Mouse (Mus musculus): Measurements from ENCODE around the gene Fanci. TPM values are rescaled to one million over a fixed set of nuclear protein-coding genes. Genes with fewer than 3 reads are reported as not detected.

Gene Fanci
- total and polyA plus RNA-seq, 2 experiments from 2014 or later: 1.1 to 4.4 TPM

GRCm38 (mm10) chr7:79467951-79468350 lies 76.2 kb downstream of the Fanci start:
- Histone ChIP-seq H3K27ac (ENCODE audit: low read depth, low read length) (no peak overlapping the region), H3K36me3 (ENCODE audit: insufficient read depth, low read length) (no peaks in the 10 kb centered on the region; the same call in 1 of the 2 replicates), H3K4me2 (ENCODE audit: low read depth, low read length, poor library complexity, severe bottlenecking) (peak overlapping the region; percentile 43), H3K4me1 (ENCODE audit: insufficient read depth, low read length) (peaks cover 10% of the 10 kb centered on the region; the same call in 1 of the 2 replicates), H3K9ac (replicated peaks; ENCODE audit: low read length, poor library complexity, severe bottlenecking) (no peak overlapping the region), H3K27me3 (ENCODE audit: insufficient read depth, low read length) (no peaks in the 10 kb centered on the region), H3K9me3 (ENCODE audit: low read length) (no peaks in the 10 kb centered on the region), H3K4me3 (ENCODE audit: low read depth, low read length) (peak overlapping the region; percentile 92)
- ATAC-seq (ENCODE audit: low FRiP score): no peak
- no peak for DNase-seq (ENCODE audit: low spot score)
- TF ChIP-seq CTCF (IDR thresholded peaks at IDR 0.05): no peak
- 17% methylated on average over 5 of the region's 6 CpGs for WGBS

- Histone ChIP-seq H3K9ac (replicated peaks; ENCODE audit: low read length, poor library complexity, severe bottlenecking) (no peak overlapping the region), H3K27me3 (ENCODE audit: insufficient read depth, low read length) (no peaks in the 10 kb centered on the region), H3K4me2 (ENCODE audit: low read depth, low read length, poor library complexity, severe bottlenecking) (no peak overlapping the region), H3K9me3 (ENCODE audit: low read length) (no peaks in the 10 kb centered on the region), H3K36me3 (ENCODE audit: insufficient read depth, low read length) (no peaks in the 10 kb centered on the region), H3K27ac (ENCODE audit: low read depth, low read length) (no peak overlapping the region), H3K4me3 (ENCODE audit: low read depth, low read length) (no peak overlapping the region), H3K4me1 (ENCODE audit: insufficient read depth, low read length) (peaks cover 10% of the 10 kb centered on the region; the same call in 1 of the 2 replicates)
- TF ChIP-seq CTCF (IDR thresholded peaks at IDR 0.05): no peak
- WGBS: 55% methylated on average over 8 of the region's 8 CpGs
- DNase-seq (ENCODE audit: low spot score): no peak
- ATAC-seq (ENCODE audit: low FRiP score): no peak
Measured at GRCm38 (mm10) chr7:79468994-79469393, 77.3 kb downstream of the Fanci start.

- Histone ChIP-seq H3K27ac (ENCODE audit: low read depth, low read length) (no peak overlapping the region), H3K4me2 (ENCODE audit: low read depth, low read length, poor library complexity, severe bottlenecking) (no peak overlapping the region), H3K9me3 (ENCODE audit: low read length) (no peaks in the 10 kb centered on the region), H3K36me3 (ENCODE audit: insufficient read depth, low read length) (no peaks in the 10 kb centered on the region), H3K4me1 (ENCODE audit: insufficient read depth, low read length) (0 out of 2 replicates have a peak, but pooled peaks cover 6% of the 10 kb centered on the region), H3K4me3 (ENCODE audit: low read depth, low read length) (no peak overlapping the region), H3K9ac (replicated peaks; ENCODE audit: low read length, poor library complexity, severe bottlenecking) (no peak overlapping the region), H3K27me3 (ENCODE audit: insufficient read depth, low read length) (no peaks in the 10 kb centered on the region)
- TF ChIP-seq CTCF (IDR thresholded peaks at IDR 0.05): no peak
- ATAC-seq (ENCODE audit: low FRiP score): no peak
- DNase-seq (ENCODE audit: low spot score): no peak
- WGBS: 75% methylated on average over 5 of the region's 5 CpGs
Measured at GRCm38 (mm10) chr7:79469766-79470165, 78.0 kb downstream of the Fanci start.

GRCm38 (mm10) chr7:79470718-79471117 lies 79.0 kb downstream of the Fanci start:
- ATAC-seq (ENCODE audit: low FRiP score) (no peak), DNase-seq (ENCODE audit: low spot score) (no peak)
- Histone ChIP-seq H3K36me3 (ENCODE audit: insufficient read depth, low read length) (no peaks in the 10 kb centered on the region), H3K4me1 (ENCODE audit: insufficient read depth, low read length) (0 out of 2 replicates have a peak, but pooled peaks cover 3% of the 10 kb centered on the region), H3K27me3 (ENCODE audit: insufficient read depth, low read length) (no peaks in the 10 kb centered on the region), H3K4me2 (ENCODE audit: low read depth, low read length, poor library complexity, severe bottlenecking) (no peak overlapping the region), H3K9ac (replicated peaks; ENCODE audit: low read length, poor library complexity, severe bottlenecking) (no peak overlapping the region), H3K4me3 (ENCODE audit: low read depth, low read length) (no peak overlapping the region), H3K9me3 (ENCODE audit: low read length) (no peaks in the 10 kb centered on the region), H3K27ac (ENCODE audit: low read depth, low read length) (no peak overlapping the region)
- no peak for TF ChIP-seq CTCF (IDR thresholded peaks at IDR 0.05)
- WGBS: 60% methylated on average over 3 of the region's 3 CpGs

GRCm38 (mm10) chr7:79471436-79471835 lies 79.7 kb downstream of the Fanci start:
- no peaks in the 10 kb centered on the region for H3K9me3 ChIP-seq (ENCODE audit: low read length)
- no peak overlapping the region for H3K27ac ChIP-seq (ENCODE audit: low read depth, low read length)
- peak; percentile 57 for TF ChIP-seq CTCF (IDR thresholded peaks at IDR 0.05)
- no peak overlapping the region for H3K4me3 ChIP-seq (ENCODE audit: low read depth, low read length)
- no peak overlapping the region for H3K4me2 ChIP-seq (ENCODE audit: low read depth, low read length, poor library complexity, severe bottlenecking)
- H3K36me3 ChIP-seq (ENCODE audit: insufficient read depth, low read length): no peaks in the 10 kb centered on the region
- H3K27me3 ChIP-seq (ENCODE audit: insufficient read depth, low read length): no peaks in the 10 kb centered on the region
- DNase-seq (ENCODE audit: low spot score) (no peak), ATAC-seq (ENCODE audit: low FRiP score) (no peak)
- H3K9ac ChIP-seq (replicated peaks; ENCODE audit: low read length, poor library complexity, severe bottlenecking): no peak overlapping the region
- WGBS: 65% methylated on average over 7 of the region's 7 CpGs
- 0 out of 2 replicates have a peak, but pooled peaks cover 3% of the 10 kb centered on the region for H3K4me1 ChIP-seq (ENCODE audit: insufficient read depth, low read length)

GRCm38 (mm10) chr7:79472792-79473191 lies 81.1 kb downstream of the Fanci start:
- Histone ChIP-seq H3K27ac (ENCODE audit: low read depth, low read length) (no peak overlapping the region), H3K4me2 (ENCODE audit: low read depth, low read length, poor library complexity, severe bottlenecking) (no peak overlapping the region), H3K9me3 (ENCODE audit: low read length) (no peaks in the 10 kb centered on the region), H3K9ac (replicated peaks; ENCODE audit: low read length, poor library complexity, severe bottlenecking) (no peak overlapping the region), H3K27me3 (ENCODE audit: insufficient read depth, low read length) (no peaks in the 10 kb centered on the region), H3K4me1 (ENCODE audit: insufficient read depth, low read length) (0 out of 2 replicates have a peak, but pooled peaks cover 3% of the 10 kb centered on the region), H3K4me3 (ENCODE audit: low read depth, low read length) (no peak overlapping the region), H3K36me3 (ENCODE audit: insufficient read depth, low read length) (no peaks in the 10 kb centered on the region)
- WGBS: 54% methylated on average over 2 of the region's 2 CpGs
- DNase-seq (ENCODE audit: low spot score): peak; percentile 12
- peak; percentile 61 for TF ChIP-seq CTCF (IDR thresholded peaks at IDR 0.05)
- ATAC-seq (ENCODE audit: low FRiP score): no peak
